Mouse (Mus musculus) monocyte, adult 2 months (primary cell): Measurements from ENCODE around the gene Tjp1.

ENCODE experiments used
- DNase-seq, 2 experiments: peaks; one replicate each; pipeline ENCODE4 v3.0.0; 2022; ENCODE audit warnings: low spot score in 2 of 2, low read depth in 1 of 2

The Tjp1 gene

GRCm38 (mm10) chr7:65249656-65250055, 277.9 kb downstream of the Tjp1 start:
- DNase-seq = no peak
